Mouse (Mus musculus): Measurements from ENCODE around the gene Glo1.

The Glo1 gene

DNA sequence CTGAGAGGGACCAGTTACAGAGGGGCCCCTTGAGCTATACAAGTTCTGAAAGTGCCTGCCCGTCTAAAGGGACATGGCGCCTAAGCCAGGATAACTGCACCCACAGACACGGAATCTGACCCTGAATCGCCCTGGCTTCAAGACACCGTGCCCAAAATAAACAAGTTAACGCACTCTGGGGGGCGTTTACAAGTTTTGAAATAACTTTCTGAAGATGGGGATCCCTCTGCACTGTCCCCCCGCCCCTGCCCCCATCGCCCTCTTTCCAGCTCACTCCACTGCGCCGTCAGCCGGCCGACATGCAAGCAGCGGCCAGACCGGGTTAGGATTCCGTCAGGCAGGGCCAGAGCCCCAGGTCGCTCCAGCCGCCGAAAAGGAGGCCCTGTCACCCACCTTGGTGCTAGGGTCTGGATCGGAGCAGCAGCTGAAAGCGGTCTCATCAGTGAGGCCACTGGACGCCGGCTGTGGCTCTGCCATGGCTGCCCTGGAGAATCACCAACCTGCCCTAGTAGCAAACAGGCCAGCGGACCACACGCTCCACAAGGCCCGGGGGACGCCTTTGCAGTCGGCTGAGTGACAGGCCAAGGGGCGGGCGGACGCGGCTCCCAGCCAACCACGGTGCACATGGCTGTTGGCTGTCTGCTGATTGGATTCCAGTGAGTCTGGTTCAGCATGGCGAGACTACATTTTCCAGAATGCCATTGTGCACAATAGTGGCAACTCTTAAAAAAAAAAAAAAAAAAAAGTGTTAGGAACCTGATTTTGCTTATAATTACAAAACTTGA lies 14.4 kb downstream of the Glo1 start:
- CTCF ChIA-PET = interaction anchor here (0.7 kb wide), 4 partner anchors 53 to 774 kb away, joined by 3 to 10 read pairs (median 6); no protein-coding TSS in a partner anchor

DNA sequence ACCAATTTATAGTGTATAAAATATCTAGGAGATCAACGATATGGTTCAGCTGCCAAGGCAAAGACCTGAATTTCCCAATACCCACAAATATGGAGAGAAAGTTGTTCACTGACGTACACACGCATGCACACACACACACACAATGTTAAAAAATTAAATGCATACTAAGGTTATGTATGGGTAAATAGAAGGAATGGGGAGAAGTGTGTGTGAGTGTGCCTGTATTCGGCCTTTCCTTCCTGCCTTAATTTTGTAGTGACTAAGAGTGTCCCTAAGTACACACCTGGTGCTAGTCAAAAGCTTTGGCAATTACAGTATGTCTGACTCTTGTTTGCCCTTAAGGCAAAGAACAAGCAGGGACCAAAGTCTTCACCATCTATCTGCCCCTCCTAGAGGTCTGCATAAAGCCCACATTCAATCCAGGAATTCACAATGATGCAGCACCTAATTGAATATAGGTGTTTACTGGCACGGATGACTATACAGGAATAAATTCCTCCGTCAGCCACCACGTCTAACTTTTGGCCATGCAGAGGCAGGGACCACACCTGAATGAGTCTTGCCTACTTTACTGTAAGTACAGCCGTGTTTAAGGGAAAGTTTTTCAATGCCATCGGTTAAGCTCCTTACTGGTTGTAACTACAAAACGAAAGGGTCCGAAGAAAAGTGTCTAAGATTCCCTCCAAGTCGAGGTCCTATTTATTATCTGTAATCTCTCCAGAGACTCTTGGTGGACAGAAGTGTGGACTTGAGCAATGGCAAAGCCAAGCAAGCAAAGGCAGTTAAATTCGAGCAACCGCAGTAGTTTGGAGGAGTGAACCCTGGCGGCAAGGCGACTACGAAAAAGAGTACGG lies 15.2 kb downstream of the Glo1 start:
- CTCF ChIA-PET = interaction anchor here (0.6 to 1.0 kb wide), 2 partner anchors 14 to 20 kb away, joined by 3 to 9 read pairs; no protein-coding TSS in a partner anchor

DNA sequence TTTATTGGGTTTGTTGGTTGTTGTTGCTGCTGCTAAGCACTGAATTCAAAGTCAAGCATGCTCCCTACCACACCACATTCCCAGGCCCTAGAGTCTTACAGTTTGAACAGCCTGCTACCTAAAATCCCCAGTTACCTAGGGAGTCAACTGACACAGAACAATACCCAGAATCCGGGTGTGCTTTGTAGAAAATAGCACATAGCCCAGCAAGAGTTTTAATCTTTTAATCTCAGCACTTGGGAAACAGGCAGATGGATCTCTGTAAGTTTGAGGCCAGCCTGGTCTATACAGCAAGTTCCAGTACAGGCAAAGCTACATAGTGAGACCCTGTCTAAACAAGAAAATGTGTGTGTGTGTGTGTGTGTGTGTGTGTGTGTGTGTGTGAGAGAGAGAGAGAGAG lies 15.9 kb downstream of the Glo1 start:
- CTCF ChIA-PET = interaction anchor here (0.6 to 1.0 kb wide), 2 partner anchors 13 to 19 kb away, joined by 3 to 9 read pairs; no protein-coding TSS in a partner anchor

- CTCF ChIA-PET = no interaction called here
Measured at GRCm38 (mm10) chr17:30609980-30610307, 16.7 kb downstream of the Glo1 start.

GRCm38 (mm10) chr17:30609305-30609979 lies 17.2 kb downstream of the Glo1 start:
- CTCF ChIA-PET = interaction anchor here (0.5 kb wide), 1 partner anchor 39 kb away, joined by 5 read pairs; no protein-coding TSS in a partner anchor

GRCm38 (mm10) chr17:30607909-30608495 lies 18.7 kb downstream of the Glo1 start:
- CTCF ChIA-PET = no interaction called here

GRCm38 (mm10) chr17:30607330-30607729 lies 19.3 kb downstream of the Glo1 start:
- CTCF ChIA-PET = no interaction called here

GRCm38 (mm10) chr17:30606634-30607081 lies 20.0 kb downstream of the Glo1 start:
- CTCF ChIA-PET = interaction anchor here (0.6 kb wide), 1 partner anchor 13 kb away, joined by 3 read pairs; no protein-coding TSS in a partner anchor

DNA sequence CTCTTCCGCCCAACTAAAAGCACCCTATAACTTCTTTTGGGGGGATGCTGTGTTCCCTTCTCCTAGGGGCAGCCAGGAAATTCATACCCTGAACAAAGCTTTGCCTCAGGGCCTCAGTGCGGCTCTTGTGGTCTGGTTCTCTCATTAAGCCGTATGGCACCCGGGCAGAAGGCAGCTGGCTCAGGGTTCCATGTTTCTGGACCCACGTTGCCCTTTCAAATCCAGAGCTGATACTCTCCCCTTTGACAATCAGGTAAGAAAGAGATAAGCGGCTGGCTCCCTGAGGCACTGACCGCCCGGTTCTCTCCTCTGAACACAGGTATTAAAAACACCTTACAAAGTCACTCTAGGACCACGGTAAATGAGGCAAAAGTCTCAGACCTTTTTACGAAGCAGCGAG lies 20.5 kb downstream of the Glo1 start:
- CTCF ChIA-PET = no interaction called here

DNA sequence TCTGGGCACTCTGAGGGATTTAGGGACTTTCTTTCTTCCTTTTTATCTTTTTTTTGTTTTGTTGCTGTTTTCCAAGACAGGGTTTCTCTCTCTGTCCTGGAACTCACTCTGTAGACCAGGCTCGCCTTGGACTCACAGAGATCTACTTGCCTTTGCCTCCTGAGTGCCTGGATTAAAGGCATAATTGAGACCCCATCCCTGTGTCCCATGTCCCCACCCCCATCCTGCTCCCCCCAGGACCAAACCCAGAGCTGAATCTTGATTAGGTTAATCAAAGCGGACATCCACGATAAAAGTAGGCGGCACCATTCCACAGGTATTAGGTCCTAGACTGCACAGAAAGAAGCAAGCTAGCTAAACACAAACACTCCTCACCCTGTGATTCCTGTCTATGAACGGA lies 21.7 kb downstream of the Glo1 start:
- CTCF ChIA-PET = no interaction called here

- CTCF ChIA-PET = no interaction called here
Measured at GRCm38 (mm10) chr17:30604296-30604695, 22.4 kb downstream of the Glo1 start.

DNA sequence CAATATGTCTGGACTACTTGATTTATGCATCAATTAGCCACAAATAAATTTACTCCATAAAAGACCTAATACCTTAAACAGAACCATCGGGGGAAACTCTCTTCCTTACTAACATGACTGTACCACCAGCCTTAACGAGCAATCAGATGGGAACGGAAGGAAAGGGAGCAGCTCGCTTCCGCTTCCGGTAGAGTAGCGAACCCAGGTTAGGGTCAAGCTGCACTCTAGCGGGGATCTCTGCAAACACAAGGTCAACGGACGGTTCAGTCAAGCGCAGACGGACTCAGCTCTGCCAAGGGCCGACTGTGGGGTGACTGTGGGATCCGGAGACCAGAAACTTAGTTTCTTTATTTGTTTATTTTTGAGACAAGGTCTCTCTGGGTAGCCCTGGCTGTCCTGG lies 24.5 kb downstream of the Glo1 start:
- CTCF ChIA-PET = no interaction called here

DNA sequence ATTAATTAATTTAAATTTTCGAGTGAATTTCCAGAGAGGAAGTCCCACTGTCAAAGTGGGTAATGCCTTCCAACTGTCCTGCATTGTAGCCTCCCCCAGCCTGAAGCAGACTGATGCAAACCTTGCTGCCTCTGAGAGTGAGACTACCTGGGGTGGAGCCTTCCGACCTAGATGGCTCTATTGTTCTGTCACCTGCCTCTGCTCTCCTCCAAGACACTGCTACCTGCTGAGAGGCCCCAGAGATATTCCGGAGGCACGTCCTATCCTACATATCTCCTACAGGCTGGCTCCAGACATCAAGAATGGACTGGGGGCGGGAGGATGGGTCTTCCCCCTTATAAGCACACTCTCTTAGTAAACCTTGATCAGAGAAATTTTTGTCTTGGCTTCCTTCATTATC lies 28.4 kb downstream of the Glo1 start:
- CTCF ChIA-PET = interaction anchor here (1.5 kb wide), 1 partner anchor 13 kb away, joined by 3 read pairs; no protein-coding TSS in a partner anchor

GRCm38 (mm10) chr17:30597786-30598185 lies 28.9 kb downstream of the Glo1 start:
- CTCF ChIA-PET = interaction anchor here (1.5 kb wide), 1 partner anchor 13 kb away, joined by 3 read pairs; no protein-coding TSS in a partner anchor

DNA sequence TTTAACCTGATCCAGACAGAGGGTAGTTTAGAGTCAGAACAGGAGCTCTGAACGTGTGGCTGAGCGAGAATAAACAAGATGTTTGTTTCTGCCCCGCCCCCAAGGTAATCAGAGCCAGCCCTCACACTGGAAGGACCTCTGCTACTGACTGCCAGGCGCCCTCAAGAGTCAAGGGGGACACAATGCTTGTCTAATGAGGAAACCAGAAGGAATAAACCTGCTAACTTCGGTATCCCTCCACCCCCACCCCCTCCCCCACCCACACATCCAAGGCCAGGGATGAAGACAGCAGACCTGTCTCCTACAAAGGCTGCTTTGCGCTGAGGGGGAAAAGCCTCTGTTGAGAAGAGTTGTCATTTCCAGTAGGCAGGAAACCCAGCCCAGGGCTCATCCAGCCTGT lies 31.8 kb downstream of the Glo1 start:
- CTCF ChIA-PET = no interaction called here

GRCm38 (mm10) chr17:30594407-30594806 lies 32.3 kb downstream of the Glo1 start:
- CTCF ChIA-PET = interaction anchor here (0.7 kb wide), 1 partner anchor 12 kb away, joined by 3 read pairs; no protein-coding TSS in a partner anchor

GRCm38 (mm10) chr17:30590417-30591198 lies 36.1 kb downstream of the Glo1 start:
- CTCF ChIA-PET = no interaction called here

DNA sequence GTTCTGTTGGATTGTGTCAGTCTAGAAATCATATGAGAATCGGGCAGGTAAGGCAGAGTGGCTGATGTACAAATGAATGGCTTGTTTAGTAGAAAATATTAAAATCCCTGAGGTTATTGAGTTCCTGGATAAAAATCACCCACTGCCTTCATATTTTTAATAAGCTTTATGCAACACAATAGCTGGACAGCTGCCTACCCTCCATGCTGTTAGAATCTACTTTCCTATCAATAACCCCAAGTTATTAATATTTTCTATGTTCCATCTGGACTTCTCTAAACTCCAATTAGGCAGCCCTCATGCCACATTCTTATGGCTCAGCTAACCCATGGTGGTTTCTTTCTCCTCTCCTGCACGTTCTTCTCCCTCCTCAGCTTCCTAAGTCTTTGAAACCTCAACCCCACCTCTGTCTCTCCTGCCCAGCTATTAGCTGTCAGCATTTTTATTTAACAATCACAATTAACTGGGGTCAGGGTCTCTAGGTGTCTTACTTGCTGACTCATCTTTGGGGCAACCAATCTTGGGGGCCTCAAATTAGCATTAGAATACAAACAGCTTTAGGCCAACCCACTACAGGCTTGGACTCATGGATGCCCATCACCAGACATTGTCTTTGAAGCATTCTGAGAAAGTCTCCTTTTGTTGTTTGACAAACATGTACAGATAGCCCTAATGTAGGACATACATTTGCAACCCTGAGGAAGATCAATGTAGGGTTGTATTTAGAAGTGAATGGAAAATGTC lies 43.2 kb downstream of the Glo1 start:
- CTCF ChIA-PET = no interaction called here

DNA sequence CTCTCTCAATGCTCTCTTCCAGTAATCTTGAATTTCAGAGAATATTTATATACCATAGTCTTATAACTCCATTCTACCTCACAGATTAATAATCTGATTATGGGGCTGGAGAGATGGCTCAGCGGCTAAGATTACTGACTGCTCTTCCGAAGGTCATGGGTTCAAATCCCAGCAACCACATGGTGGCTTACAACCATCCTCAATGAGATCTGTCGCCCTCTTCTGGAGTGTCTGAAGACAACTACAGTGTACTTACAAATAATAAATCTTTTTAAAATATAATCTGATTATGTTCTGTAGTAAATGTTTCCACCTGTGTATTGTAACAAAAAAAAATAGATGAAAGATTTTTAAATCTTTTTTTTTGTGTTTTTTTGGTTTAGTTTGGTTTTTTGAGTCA lies 44.4 kb downstream of the Glo1 start:
- CTCF ChIA-PET = no interaction called here

DNA sequence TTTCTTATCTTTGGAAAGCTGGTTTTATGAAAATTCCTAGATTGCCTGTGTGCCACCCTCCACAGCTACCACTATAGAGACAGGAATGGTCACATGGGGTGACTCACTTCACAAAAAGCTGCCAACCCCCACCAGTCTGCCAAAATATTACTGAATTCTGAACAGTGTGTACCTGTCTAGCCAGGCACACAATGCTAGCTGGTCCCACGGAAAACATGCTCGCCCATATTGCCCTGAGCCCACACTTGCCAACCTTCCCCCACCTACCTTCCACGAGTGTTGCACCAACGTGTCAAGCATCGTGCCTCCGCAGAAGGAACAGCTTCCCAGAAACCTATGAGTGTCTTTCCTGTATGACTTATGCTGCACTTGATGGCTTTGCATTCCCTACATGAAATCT lies 45.5 kb downstream of the Glo1 start:
- CTCF ChIA-PET = interaction anchor here (0.5 kb wide), 1 partner anchor 89 kb away, joined by 5 read pairs; no protein-coding TSS in a partner anchor
